15 mouse cellular contexts compared by ENCODE assay signal in the genomic region with DNA sequence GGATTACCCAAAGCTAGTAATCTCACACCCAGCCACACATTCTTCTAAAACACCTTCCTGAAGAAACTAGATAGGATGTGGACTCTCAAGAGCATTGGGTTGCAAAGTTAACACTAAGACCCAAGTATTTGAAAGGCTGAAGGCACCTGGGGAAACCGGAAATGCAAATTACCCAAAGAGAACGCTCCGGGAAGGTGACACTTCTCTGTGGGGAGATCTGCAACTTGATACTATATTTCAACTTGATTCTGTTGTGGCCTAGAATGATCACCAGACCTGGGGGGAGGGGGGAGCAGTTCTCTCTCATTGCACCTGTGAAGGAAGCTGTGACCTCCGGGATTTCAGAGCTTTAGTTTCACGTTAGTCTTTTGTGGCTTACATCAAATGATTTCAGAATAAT.
A peak's percentile ranks its signal among the peaks of the same experiment; 100 is the strongest.
DNase-seq lines count a peak whose midpoint lies in the region; ATAC-seq and TF ChIP-seq lines count a peak whose summit lies in the region.
"Had no signal": no experiment of that assay in that cellular context is flagged by ENCODE, and none has a peak within 500 bp of the region (broad histone marks: within the 10 kb centered on the region; RNA-seq: fewer than 3 reads in every experiment).

No protein-coding gene starts in this region.

- H3K9ac ChIP-seq in hindbrain, postnatal 0 days (replicated peaks; ENCODE audit: low read length), result no peak overlapping the region
- H3K9ac ChIP-seq: heart, embryonic 13.5 days; hindbrain, embryonic 12.5 days had no signal

- no peaks in the 10 kb centered on the region for H3K27me3 ChIP-seq in embryonic facial prominence, embryonic 10.5 days (replicated peaks; ENCODE audit: low read depth, poor library complexity, severe bottlenecking)
- H3K27me3 ChIP-seq in hindbrain, postnatal 0 days (ENCODE audit: insufficient read depth, low read length), result no peaks in the 10 kb centered on the region
- H3K27me3 ChIP-seq: hindbrain, embryonic 12.5 days had no signal

- peak; percentile 28 for DNase-seq in CD4-positive, CD25-positive, alpha-beta regulatory T cell, adult 2 months (ENCODE audit: low read depth, low spot score)
- DNase-seq in A20 (ENCODE audit: low read depth, low spot score), result peak; percentile 95
- peak; percentile 28 for DNase-seq in embryonic facial prominence, embryonic 10.5 days (ENCODE audit: low spot score)
- peak; percentile 40 to 70 for DNase-seq in thymus, adult 18-20 months
- no peak for DNase-seq in frontal cortex, postnatal 14 days (ENCODE audit: low spot score in 2 of 2)
- no peak for DNase-seq in hindbrain, postnatal 0 days (ENCODE audit: low spot score)
- DNase-seq in heart, adult 18-20 months, result no peak
- DNase-seq: cerebellum, adult 18-20 months; gastrocnemius, postnatal 36 days; kidney, adult 8-10 months; kidney, postnatal 4 days had no signal

- no peaks in the 10 kb centered on the region for H3K9me3 ChIP-seq in embryonic facial prominence, embryonic 10.5 days
- H3K9me3 ChIP-seq in hindbrain, postnatal 0 days (ENCODE audit: low read length), result no peaks in the 10 kb centered on the region
- H3K9me3 ChIP-seq: heart, embryonic 13.5 days had no signal

- 24% methylated on average over 5 of the region's 5 CpGs for WGBS in embryonic facial prominence, embryonic 10.5 days
- 39% methylated on average over 5 of the region's 5 CpGs for WGBS in hindbrain, postnatal 0 days

- no peaks in the 10 kb centered on the region for H3K36me3 ChIP-seq in embryonic facial prominence, embryonic 10.5 days (replicated peaks)
- H3K36me3 ChIP-seq in hindbrain, postnatal 0 days (ENCODE audit: insufficient read depth, low read length), result no peaks in the 10 kb centered on the region
- H3K36me3 ChIP-seq: heart, embryonic 13.5 days; hindbrain, embryonic 12.5 days had no signal

- TF ChIP-seq CTCF in hindbrain, postnatal 0 days (IDR thresholded peaks at IDR 0.05; ENCODE audit: low read depth), result no peak

- no peak overlapping the region for H3K4me3 ChIP-seq in embryonic facial prominence, embryonic 10.5 days
- H3K4me3 ChIP-seq in hindbrain, postnatal 0 days (ENCODE audit: low read length), result no peak overlapping the region
- H3K4me3 ChIP-seq: heart, embryonic 13.5 days; hindbrain, embryonic 12.5 days; left cerebral cortex, adult 2 months had no signal

- no peak overlapping the region for H3K27ac ChIP-seq in embryonic facial prominence, embryonic 10.5 days (replicated peaks)
- no peak overlapping the region for H3K27ac ChIP-seq in hindbrain, postnatal 0 days
- H3K27ac ChIP-seq: heart, embryonic 13.5 days; hindbrain, embryonic 12.5 days; left cerebral cortex, adult 2 months had no signal

- H3K4me1 ChIP-seq in embryonic facial prominence, embryonic 10.5 days, result peaks cover 13% of the 10 kb centered on the region; the same call in 1 of the 2 replicates
- no peaks in the 10 kb centered on the region for H3K4me1 ChIP-seq in hindbrain, postnatal 0 days (ENCODE audit: insufficient read depth, low read length)
- H3K4me1 ChIP-seq: hindbrain, embryonic 12.5 days had no signal

- no peak for ATAC-seq in CD4-positive, CD25-positive, alpha-beta regulatory T cell, adult 4 months
- no peak for ATAC-seq in hindbrain, postnatal 0 days

- no peak overlapping the region for H3K4me2 ChIP-seq in hindbrain, postnatal 0 days (ENCODE audit: low read depth, low read length)
- H3K4me2 ChIP-seq: heart, embryonic 13.5 days; hindbrain, embryonic 12.5 days had no signal

Comparison
In these comparisons a context has a peak if more than half of its experiments do, and no peak if none do; other contexts are left out.
1. DNase-seq: peak in CD4-positive, CD25-positive, alpha-beta regulatory T cell, adult 2 months (single experiment), A20 (single experiment), embryonic facial prominence, embryonic 10.5 days (single experiment) and thymus, adult 18-20 months (2 of 2); none in frontal cortex, postnatal 14 days (0 of 2), hindbrain, postnatal 0 days (single experiment) and heart, adult 18-20 months (0 of 2).